Mouse (Mus musculus): ENCODE results near the gene Zfp536.

GRCm38 (mm10) chr7:37568041-37568440 lies 205.4 kb downstream of the Zfp536 start:
- TF ChIP-seq CTCF (IDR thresholded peaks at IDR 0.05) (no peak), POLR2A (IDR thresholded peaks at IDR 0.05; ENCODE audit: insufficient read depth, low read depth, low read length) (no peak), EP300 (IDR thresholded peaks at IDR 0.05; ENCODE audit: insufficient read depth, low read depth, low read length) (no peak)

Measured in heart, adult 2 months (tissue).